Mouse (Mus musculus) small intestine, adult 2 months (tissue): ENCODE measurements around the gene Ankrd11.

Experiments
- CTCF ChIP-seq: fragments of 200-500 bp; IDR thresholded peaks from 2 replicates; pipeline ENCODE4 v1.5.1; 2012; ENCODE audit warnings: low read depth, mild to moderate bottlenecking, control low read depth, inconsistent platforms, low read length, moderate library complexity, mixed read lengths; ENCODE audit not compliant: insufficient replicate concordance, insufficient read length; ENCODE audit errors: extremely low read depth
- POLR2A ChIP-seq: fragments of 200-500 bp; IDR thresholded peaks from 2 replicates; pipeline ENCODE4 v1.6.1; 2012; ENCODE audit warnings: low read depth, mild to moderate bottlenecking, control low read depth, inconsistent platforms, low read length, moderate library complexity

GRCm38 (mm10) chr8:122931834-122932560 is 110.1 kb downstream of the Ankrd11 start:
- no peak for TF ChIP-seq CTCF
- TF ChIP-seq POLR2A, result no peak
